Mouse (Mus musculus) liver, postnatal 0 days (tissue): ENCODE measurements around the gene Eps8l3. TPM values are rescaled to one million over a fixed set of nuclear protein-coding genes. Genes with fewer than 3 reads are reported as not detected.

Experiments used
- ATAC-seq: fragments of 200-750 bp; cut with Nextera tagmentation; 2 replicates; pipeline ENCODE4 v1.8.0; 2017; ENCODE audit warnings: mild to moderate bottlenecking, moderate library complexity
- DNase-seq: peaks from one replicate; pipeline ENCODE4 v3.0.0-alpha.2; 2016
- H3K27ac ChIP-seq: fragments of 300-500 bp; sonication (generic); 2 replicates; pipeline ENCODE4 v1.5.1; 2014; ENCODE audit warnings: antibody characterized with exemption, moderate library complexity, mild to moderate bottlenecking, low read depth
- H3K27me3 ChIP-seq: fragments of 300-500 bp; sonication (generic); 2 replicates; pipeline ENCODE4 v1.6.1; 2014; ENCODE audit warnings: low read length, control low read depth, mixed read lengths; ENCODE audit not compliant: insufficient read depth
- H3K36me3 ChIP-seq: fragments of 300-500 bp; sonication (generic); replicated peaks from 2 replicates; pipeline ENCODE4 v1.6.1; 2014; ENCODE audit warnings: mild to moderate bottlenecking, control low read depth, low read length, moderate library complexity, mixed read lengths; ENCODE audit not compliant: insufficient read depth
- H3K4me1 ChIP-seq: fragments of 300-500 bp; sonication (generic); 2 replicates; pipeline ENCODE4 v1.6.1; 2014; ENCODE audit warnings: antibody characterized with exemption, mild to moderate bottlenecking, control low read depth; ENCODE audit not compliant: insufficient read depth
- H3K4me2 ChIP-seq: fragments of 300-500 bp; sonication (generic); 2 replicates; pipeline ENCODE4 v1.6.1; 2014; ENCODE audit warnings: low read depth, mild to moderate bottlenecking, low read length, moderate library complexity, mixed read lengths
- H3K4me3 ChIP-seq: fragments of 300-500 bp; sonication (generic); 2 replicates; pipeline ENCODE4 v1.5.1; 2014; ENCODE audit warnings: low read depth, low read length
- H3K9ac ChIP-seq: fragments of 300-500 bp; sonication (generic); replicated peaks from 2 replicates; pipeline ENCODE4 v1.6.1; 2014; ENCODE audit warnings: mild to moderate bottlenecking, moderate library complexity
- H3K9me3 ChIP-seq: fragments of 300-500 bp; sonication (generic); 2 replicates; pipeline ENCODE4 v1.6.1; 2016; ENCODE audit warnings: mild to moderate bottlenecking, control low read depth, low read length, mixed read lengths
- CTCF ChIP-seq: sonication (generic); IDR thresholded peaks from 2 replicates; pipeline ENCODE4 v1.5.1; 2016; ENCODE audit warnings: antibody characterized with exemption, low read depth
- EP300 ChIP-seq: IDR thresholded peaks from 2 replicates; pipeline ENCODE4 v1.6.1; 2016; ENCODE audit warnings: antibody characterized with exemption, low read depth, mild to moderate bottlenecking
- WGBS: fragments of 180-500 bp; shearing (Covaris S2); extraction: QIAGEN DNeasy Blood & Tissue Kit; methylation state at CpG from one replicate; pipeline ENCODE4 v1.1.7; 2014; ENCODE audit not compliant: insufficient replicate concordance; 5-methylcytosine and 5-hydroxymethylcytosine counted together
- polyA plus RNA-seq: library from polyadenylated mRNA; unstranded; fragments of >200 nt; fragmentation: Nextera tagmentation; extraction: Ambion mirVana; gene quantifications from 2 replicates; pipeline ENCODE4 v1.2.1, GENCODE M21; 2015

Gene Eps8l3
- polyA plus RNA-seq, 1 experiment from 2014 or later: not detected

- Histone ChIP-seq H3K27ac (no peak overlapping the region), H3K4me2 (no peak overlapping the region), H3K4me3 (no peak overlapping the region), H3K27me3 (no peaks in the 10 kb centered on the region), H3K4me1 (0 out of 2 replicates have a peak, but pooled peaks cover 2% of the 10 kb centered on the region), H3K9ac (no peak overlapping the region), H3K9me3 (no peaks in the 10 kb centered on the region), H3K36me3 (no peaks in the 10 kb centered on the region)
- no peak for DNase-seq
- 82% methylated on average over 5 of the region's 5 CpGs for WGBS
- TF ChIP-seq CTCF (no peak), EP300 (no peak)
- no peak for ATAC-seq
These were observed 43.3 kb downstream of the Eps8l3 start for GRCm38 (mm10) chr3:107920348-107920747.

GRCm38 (mm10) chr3:107925335-107925734, 48.3 kb downstream of the Eps8l3 start:
- H3K9ac ChIP-seq: no peak overlapping the region
- no peak for DNase-seq
- H3K4me1 ChIP-seq: peaks cover 4% of the 10 kb centered on the region; the same call in 1 of the 2 replicates
- H3K27ac ChIP-seq: no peak overlapping the region
- H3K4me3 ChIP-seq: no peak overlapping the region
- no peaks in the 10 kb centered on the region for H3K9me3 ChIP-seq
- TF ChIP-seq EP300: no peak
- TF ChIP-seq CTCF: no peak
- peak; percentile 76 for ATAC-seq
- H3K4me2 ChIP-seq: no peak overlapping the region
- H3K27me3 ChIP-seq: no peaks in the 10 kb centered on the region
- no peaks in the 10 kb centered on the region for H3K36me3 ChIP-seq
- WGBS: 83% methylated on average over 3 of the region's 3 CpGs

DNA sequence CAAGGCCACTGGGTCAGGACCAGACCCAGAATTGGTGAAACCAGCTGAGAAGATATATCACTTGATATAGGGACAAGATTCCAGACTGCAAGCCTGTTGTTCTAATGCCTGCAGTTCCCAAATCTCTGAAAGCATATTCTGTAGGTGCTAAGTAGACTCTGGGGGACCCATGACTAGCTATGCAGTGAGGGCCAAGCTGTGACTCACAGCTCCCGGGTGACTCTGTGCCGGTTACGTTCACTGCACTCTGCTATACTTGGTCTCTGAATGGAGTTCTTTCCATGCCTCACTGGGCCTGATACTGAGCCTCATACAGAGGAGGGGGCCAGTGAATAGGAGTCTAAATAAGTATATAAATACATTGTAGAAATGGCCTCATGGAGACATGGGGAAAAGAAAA, 50.8 kb downstream of the Eps8l3 start:
- Histone ChIP-seq H3K4me1 (peaks cover 13% of the 10 kb centered on the region), H3K36me3 (no peaks in the 10 kb centered on the region), H3K4me3 (no peak overlapping the region), H3K27ac (no peak overlapping the region), H3K9ac (no peak overlapping the region), H3K4me2 (no peak overlapping the region), H3K27me3 (no peaks in the 10 kb centered on the region), H3K9me3 (no peaks in the 10 kb centered on the region)
- ATAC-seq: no peak
- WGBS: 82% methylated on average over 3 of the region's 3 CpGs
- DNase-seq: no peak
- TF ChIP-seq EP300 (no peak), CTCF (no peak)

- Histone ChIP-seq H3K9ac (no peak overlapping the region), H3K27ac (no peak overlapping the region), H3K36me3 (no peaks in the 10 kb centered on the region), H3K9me3 (no peaks in the 10 kb centered on the region), H3K4me3 (no peak overlapping the region), H3K4me1 (peaks cover 13% of the 10 kb centered on the region), H3K4me2 (no peak overlapping the region), H3K27me3 (no peaks in the 10 kb centered on the region)
- no peak for TF ChIP-seq CTCF
- no peak for TF ChIP-seq EP300
- ATAC-seq: no peak
- no peak for DNase-seq
- 83% methylated on average over 11 of the region's 11 CpGs for WGBS
These were observed 51.7 kb downstream of the Eps8l3 start for GRCm38 (mm10) chr3:107928691-107929090.

- WGBS: 80% methylated on average over 4 of the region's 4 CpGs
- no peak overlapping the region for H3K9ac ChIP-seq
- TF ChIP-seq EP300 (no peak), CTCF (no peak)
- ATAC-seq: no peak
- no peak overlapping the region for H3K27ac ChIP-seq
- H3K4me1 ChIP-seq: peaks cover 13% of the 10 kb centered on the region
- no peak overlapping the region for H3K4me2 ChIP-seq
- H3K4me3 ChIP-seq: no peak overlapping the region
- H3K27me3 ChIP-seq: no peaks in the 10 kb centered on the region
- DNase-seq: no peak
- no peaks in the 10 kb centered on the region for H3K9me3 ChIP-seq
- no peaks in the 10 kb centered on the region for H3K36me3 ChIP-seq
These were observed 52.2 kb downstream of the Eps8l3 start for GRCm38 (mm10) chr3:107929243-107929642.

GRCm38 (mm10) chr3:107929731-107930130, 52.7 kb downstream of the Eps8l3 start:
- Histone ChIP-seq H3K4me3 (no peak overlapping the region), H3K4me1 (peaks cover 13% of the 10 kb centered on the region), H3K9me3 (no peaks in the 10 kb centered on the region), H3K27me3 (no peaks in the 10 kb centered on the region), H3K9ac (no peak overlapping the region), H3K36me3 (no peaks in the 10 kb centered on the region), H3K27ac (no peak overlapping the region), H3K4me2 (no peak overlapping the region)
- 66% methylated on average over 4 of the region's 4 CpGs for WGBS
- no peak for TF ChIP-seq EP300
- no peak for TF ChIP-seq CTCF
- DNase-seq (no peak), ATAC-seq (no peak)

- no peak for ATAC-seq
These were observed 54.1 kb downstream of the Eps8l3 start for GRCm38 (mm10) chr3:107931134-107931533.

More at GRCm38 (mm10) chr3:107931134-107931533, 54.1 kb downstream of the Eps8l3 start:
- Histone ChIP-seq H3K36me3 (no peaks in the 10 kb centered on the region), H3K4me2 (peak overlapping the region; percentile 65), H3K27me3 (no peaks in the 10 kb centered on the region), H3K4me3 (peak overlapping the region; percentile 37), H3K9ac (peak overlapping the region; percentile 26; the same call in 1 of the 2 replicates), H3K27ac (peak overlapping the region; percentile 86), H3K9me3 (no peaks in the 10 kb centered on the region), H3K4me1 (peaks cover 13% of the 10 kb centered on the region)
- no peak for DNase-seq
- WGBS: 47% methylated on average over 2 of the region's 2 CpGs
- TF ChIP-seq EP300: no peak
- no peak for TF ChIP-seq CTCF
